Mouse (Mus musculus) forebrain, embryonic 14.5 days (tissue): ENCODE data around the gene Plcg2. TPM values are rescaled to one million over a fixed set of nuclear protein-coding genes. Genes with fewer than 3 reads are reported as not detected.
A peak's percentile ranks its signal among the peaks of the same experiment; 100 is the strongest.

ENCODE experiments used
- ATAC-seq: fragments of 200-750 bp; cut with Nextera tagmentation; 2 replicates; pipeline ENCODE4 v1.8.0; 2017; ENCODE audit warnings: mild to moderate bottlenecking, moderate library complexity
- DNase-seq: peaks from one replicate; pipeline ENCODE4 v3.0.0-alpha.2; 2015; ENCODE audit warnings: low spot score
- H3K27ac ChIP-seq: fragments of 300-500 bp; sonication (generic); 2 replicates; pipeline ENCODE4 v1.5.1; 2014; ENCODE audit warnings: low read depth, mild to moderate bottlenecking, control low read depth, low read length, moderate library complexity
- H3K27me3 ChIP-seq: fragments of 300-500 bp; sonication (generic); replicated peaks from 2 replicates; pipeline ENCODE4 v1.6.1; 2014; ENCODE audit warnings: low read length, control low read depth, mixed read lengths; ENCODE audit not compliant: control insufficient read depth, insufficient read depth
- H3K36me3 ChIP-seq: fragments of 300-500 bp; sonication (generic); 2 replicates; pipeline ENCODE4 v1.6.1; 2014; ENCODE audit warnings: low read length, control low read depth; ENCODE audit not compliant: control insufficient read depth, insufficient read depth
- H3K4me1 ChIP-seq: fragments of 300-500 bp; sonication (generic); 2 replicates; pipeline ENCODE4 v1.6.1; 2014; ENCODE audit warnings: antibody characterized with exemption, low read length, control low read depth; ENCODE audit not compliant: control insufficient read depth, insufficient read depth
- H3K4me2 ChIP-seq: fragments of 300-500 bp; sonication (generic); 2 replicates; pipeline ENCODE4 v1.6.1; 2014; ENCODE audit warnings: mild to moderate bottlenecking, control low read depth, low read length
- H3K4me3 ChIP-seq: fragments of 300-500 bp; sonication (generic); 2 replicates; pipeline ENCODE4 v1.5.1; 2014; ENCODE audit warnings: low read depth, low read length, control low read depth
- H3K9ac ChIP-seq: fragments of 300-500 bp; sonication (generic); 2 replicates; pipeline ENCODE4 v1.6.1; 2014; ENCODE audit warnings: mild to moderate bottlenecking, low read length, control low read depth, moderate library complexity
- H3K9me3 ChIP-seq: fragments of 300-500 bp; sonication (generic); replicated peaks from 2 replicates; pipeline ENCODE4 v1.6.1; 2016; ENCODE audit warnings: low read length, control low read depth, mixed read lengths; ENCODE audit not compliant: control insufficient read depth
- WGBS: fragments of 180-500 bp; shearing (Covaris S2); extraction: QIAGEN DNeasy Blood & Tissue Kit; methylation state at CpG from one replicate; pipeline ENCODE4 v1.1.7; 2014; 5-methylcytosine and 5-hydroxymethylcytosine counted together
- polyA plus RNA-seq: library from polyadenylated mRNA; unstranded; fragments of >200 nt; fragmentation: Nextera tagmentation; extraction: Ambion mirVana; gene quantifications from 2 replicates; pipeline ENCODE4 v1.2.1, GENCODE M21; 2014

Gene Plcg2
- polyA plus RNA-seq, 1 experiment from 2014 or later: 0.58 TPM

DNA sequence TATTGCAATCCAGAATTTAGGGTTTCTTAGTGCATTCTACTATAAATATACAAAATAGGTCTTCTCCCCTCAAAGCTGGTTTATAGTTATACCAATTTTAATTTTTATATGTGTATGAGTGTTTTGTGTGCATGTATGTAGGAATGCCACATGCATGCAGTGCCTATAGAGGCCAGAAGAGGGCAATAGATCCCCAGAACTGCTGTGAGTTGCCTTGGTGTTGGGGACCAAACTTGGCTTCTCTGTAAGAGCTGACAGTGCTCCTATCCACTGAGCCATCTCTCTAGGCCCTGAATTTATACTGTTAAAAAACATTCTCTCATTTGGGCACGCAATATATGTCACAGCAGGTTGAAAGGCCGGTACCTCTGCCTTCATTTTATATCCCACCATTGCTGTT, 147.9 kb downstream of the Plcg2 start:
- H3K4me3 ChIP-seq: no peak overlapping the region
- no peaks in the 10 kb centered on the region for H3K36me3 ChIP-seq
- H3K27me3 ChIP-seq: no peaks in the 10 kb centered on the region
- H3K9me3 ChIP-seq: 0 out of 2 replicates have a peak, but pooled peaks cover 2% of the 10 kb centered on the region
- H3K4me2 ChIP-seq: no peak overlapping the region
- no peak overlapping the region for H3K9ac ChIP-seq
- 66% methylated on average over 2 of the region's 2 CpGs for WGBS
- DNase-seq (peak; percentile 84), ATAC-seq (no peak)
- H3K27ac ChIP-seq: no peak overlapping the region
- H3K4me1 ChIP-seq: no peaks in the 10 kb centered on the region

DNA sequence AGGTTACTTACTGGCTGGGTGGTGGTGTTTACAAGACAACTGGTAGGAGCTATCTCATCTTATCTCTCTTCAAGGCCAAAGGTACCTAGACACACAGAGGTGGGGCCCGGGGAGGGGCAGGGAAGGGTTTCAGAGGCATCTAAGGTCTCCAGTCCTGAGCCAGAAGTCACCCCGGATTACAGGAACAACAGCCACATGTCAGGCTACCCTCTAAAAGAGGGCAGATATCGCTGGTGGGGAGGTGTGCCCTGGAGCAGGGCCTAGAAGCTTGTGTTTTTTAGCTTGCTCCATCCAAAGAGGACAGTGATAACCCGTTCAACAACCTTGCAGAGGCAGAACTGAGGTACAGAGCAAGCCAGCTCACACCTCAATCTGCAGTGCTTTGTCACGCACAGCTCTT, 148.3 kb downstream of the Plcg2 start:
- Histone ChIP-seq H3K4me1 (no peaks in the 10 kb centered on the region), H3K4me2 (no peak overlapping the region), H3K4me3 (no peak overlapping the region), H3K27me3 (no peaks in the 10 kb centered on the region), H3K36me3 (no peaks in the 10 kb centered on the region), H3K9ac (no peak overlapping the region), H3K27ac (no peak overlapping the region), H3K9me3 (0 out of 2 replicates have a peak, but pooled peaks cover 2% of the 10 kb centered on the region)
- 82% methylated on average over 5 of the region's 5 CpGs for WGBS
- DNase-seq (no peak), ATAC-seq (no peak)

DNA sequence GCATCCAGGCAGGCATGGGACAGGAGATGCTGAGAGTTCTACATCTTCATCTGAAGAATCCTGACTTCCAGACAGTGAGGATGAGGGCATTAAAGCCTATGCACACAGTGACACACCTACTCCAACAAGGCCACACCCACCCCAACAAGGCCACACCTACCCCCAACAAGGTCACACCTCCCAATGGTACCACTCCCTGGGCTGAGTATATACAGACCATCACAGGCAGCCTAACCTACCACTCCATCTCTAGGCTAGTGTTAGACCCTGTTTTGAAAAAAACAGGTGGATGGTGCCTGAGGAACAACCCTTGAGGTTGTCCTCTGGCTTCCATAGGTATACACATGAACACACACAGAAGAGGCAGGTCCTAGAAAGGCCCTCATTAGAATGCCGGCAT, 154.2 kb downstream of the Plcg2 start:
- 100% methylated on average over 1 of the region's 1 CpGs for WGBS
- no peak overlapping the region for H3K4me3 ChIP-seq
- no peaks in the 10 kb centered on the region for H3K4me1 ChIP-seq
- no peak for DNase-seq
- H3K9me3 ChIP-seq: 0 out of 2 replicates have a peak, but pooled peaks cover 2% of the 10 kb centered on the region
- H3K27ac ChIP-seq: no peak overlapping the region
- H3K9ac ChIP-seq: no peak overlapping the region
- no peak for ATAC-seq
- H3K36me3 ChIP-seq: no peaks in the 10 kb centered on the region
- H3K27me3 ChIP-seq: no peaks in the 10 kb centered on the region
- no peak overlapping the region for H3K4me2 ChIP-seq

DNA sequence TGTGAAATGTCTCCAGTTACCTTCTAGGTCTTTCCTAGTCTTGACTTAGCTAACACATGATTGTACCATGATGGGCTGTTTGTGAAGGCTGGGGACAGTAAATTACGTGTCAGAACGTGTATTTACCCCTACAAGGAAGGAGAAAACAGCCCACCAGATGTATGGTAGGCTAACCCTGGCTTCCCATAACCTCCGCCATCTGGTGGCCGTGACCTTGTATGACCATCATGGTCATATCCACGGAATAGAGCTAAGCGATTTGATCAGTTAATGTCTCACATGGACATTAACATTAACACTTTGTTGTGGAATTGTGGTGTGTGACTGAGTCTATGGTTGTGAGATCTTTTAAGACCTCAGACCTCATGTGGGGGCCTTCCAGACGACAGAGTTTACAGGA, 160.9 kb downstream of the Plcg2 start:
- Histone ChIP-seq H3K27ac (no peak overlapping the region), H3K9ac (no peak overlapping the region), H3K36me3 (no peaks in the 10 kb centered on the region), H3K4me3 (no peak overlapping the region), H3K4me1 (peaks cover 7% of the 10 kb centered on the region), H3K9me3 (no peaks in the 10 kb centered on the region), H3K27me3 (no peaks in the 10 kb centered on the region), H3K4me2 (no peak overlapping the region)
- no peak for DNase-seq
- 80% methylated on average over 7 of the region's 7 CpGs for WGBS
- no peak for ATAC-seq

DNA sequence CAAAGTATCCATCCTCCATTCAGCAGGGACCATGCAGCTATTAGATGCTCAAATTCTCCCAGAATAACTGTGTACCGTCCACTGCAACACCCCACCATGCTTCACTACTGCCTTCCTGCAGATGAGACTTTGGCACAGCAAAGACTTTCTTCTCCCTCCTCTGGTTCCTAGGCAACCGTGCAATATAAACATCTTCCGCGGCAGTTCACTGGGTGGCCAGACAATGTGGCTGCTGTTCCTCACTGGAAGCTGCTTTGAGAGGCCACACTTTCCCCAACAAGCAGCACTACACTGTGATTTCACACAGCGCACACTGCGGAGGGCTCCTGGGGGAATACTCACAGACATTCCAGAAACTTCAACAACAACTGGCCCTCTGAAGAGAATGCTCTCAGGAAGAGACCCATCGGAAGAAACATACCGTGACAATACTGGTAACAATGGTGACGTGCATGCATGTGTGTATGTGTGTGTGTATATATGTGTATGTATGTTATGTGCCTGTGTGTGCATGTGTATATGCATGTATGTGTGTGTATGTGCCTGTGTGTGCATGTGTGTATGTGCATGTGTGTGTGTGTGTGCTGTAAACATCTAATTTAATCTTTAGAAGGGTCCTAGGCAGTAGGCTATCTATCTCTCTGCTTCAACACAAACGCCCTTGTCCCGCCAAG, 162.4 kb downstream of the Plcg2 start:
- WGBS: 34% methylated on average over 11 of the region's 11 CpGs
- H3K27ac ChIP-seq: no peak overlapping the region
- peaks cover 7% of the 10 kb centered on the region for H3K4me1 ChIP-seq
- no peak overlapping the region for H3K4me2 ChIP-seq
- DNase-seq: peak; percentile 80
- H3K9ac ChIP-seq: no peak overlapping the region; the same call in 1 of the 2 replicates
- H3K4me3 ChIP-seq: no peak overlapping the region
- H3K9me3 ChIP-seq: no peaks in the 10 kb centered on the region
- peak; percentile 77 for ATAC-seq
- no peaks in the 10 kb centered on the region for H3K36me3 ChIP-seq
- no peaks in the 10 kb centered on the region for H3K27me3 ChIP-seq

DNA sequence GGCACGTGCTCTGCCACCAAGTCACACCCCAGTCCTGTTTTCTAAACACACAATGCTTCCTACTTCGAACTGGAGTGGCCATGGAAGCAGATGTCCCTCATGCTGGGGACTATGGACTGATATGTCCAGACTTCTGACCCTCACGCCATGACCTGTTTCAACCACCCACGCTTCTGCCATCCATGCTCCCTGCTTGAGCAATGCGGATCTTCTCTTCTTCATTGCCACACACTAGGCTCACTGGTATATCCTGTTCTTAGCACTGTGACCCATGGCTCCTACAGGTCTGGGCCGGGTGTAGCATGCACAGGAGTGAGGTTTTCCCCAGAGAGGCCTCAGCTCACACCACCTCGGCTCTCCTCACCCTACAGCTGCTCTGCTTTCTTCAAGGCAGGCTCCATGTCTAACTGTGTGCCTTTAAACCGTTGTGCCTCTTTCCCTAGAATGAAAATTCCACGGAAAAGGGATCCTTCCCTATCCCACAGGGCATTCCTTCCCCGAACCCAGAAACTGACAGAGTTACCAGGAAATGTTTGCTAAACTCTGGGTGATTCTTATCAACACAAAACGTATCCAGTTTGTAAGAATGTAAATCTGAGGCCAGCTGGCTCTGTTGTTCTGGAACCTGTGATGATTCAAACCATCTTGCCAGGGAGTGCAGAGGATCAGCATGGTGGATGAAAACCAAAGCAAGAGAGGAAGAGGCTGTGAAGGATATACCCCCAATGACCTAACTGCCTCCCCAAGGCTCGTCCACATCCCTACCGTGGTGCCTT, 169.4 kb downstream of the Plcg2 start:
- no peaks in the 10 kb centered on the region for H3K36me3 ChIP-seq
- H3K4me2 ChIP-seq: no peak overlapping the region
- ATAC-seq (no peak), DNase-seq (no peak)
- H3K4me3 ChIP-seq: no peak overlapping the region
- no peaks in the 10 kb centered on the region for H3K4me1 ChIP-seq
- H3K27ac ChIP-seq: no peak overlapping the region
- H3K27me3 ChIP-seq: no peaks in the 10 kb centered on the region
- WGBS: 81% methylated on average over 13 of the region's 13 CpGs
- no peaks in the 10 kb centered on the region for H3K9me3 ChIP-seq
- no peak overlapping the region for H3K9ac ChIP-seq

DNA sequence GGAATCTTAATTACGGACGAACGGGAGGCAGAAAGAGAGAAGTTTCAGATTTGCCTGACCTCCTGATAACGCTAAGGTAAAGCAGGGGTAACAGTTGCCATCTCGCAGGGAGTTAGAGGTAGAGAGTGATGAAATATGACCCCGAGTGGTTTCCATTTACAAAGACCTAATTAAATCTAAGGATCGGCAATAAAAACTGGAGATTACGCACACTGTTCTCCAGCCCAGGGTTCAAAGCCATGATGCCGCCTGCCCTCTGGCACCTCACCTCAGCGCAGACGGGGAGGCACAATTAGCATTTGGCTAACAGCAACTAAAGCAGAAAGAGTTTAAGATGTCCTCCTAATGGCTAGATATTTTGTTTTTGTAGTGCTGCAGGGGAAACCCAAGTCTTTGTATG, 172.4 kb downstream of the Plcg2 start:
- WGBS: 23% methylated on average over 11 of the region's 11 CpGs
- DNase-seq: no peak
- Histone ChIP-seq H3K36me3 (no peaks in the 10 kb centered on the region), H3K27ac (no peak overlapping the region), H3K4me1 (no peaks in the 10 kb centered on the region), H3K9ac (no peak overlapping the region), H3K4me3 (no peak overlapping the region), H3K4me2 (no peak overlapping the region), H3K9me3 (no peaks in the 10 kb centered on the region), H3K27me3 (no peaks in the 10 kb centered on the region)
- ATAC-seq: no peak

DNA sequence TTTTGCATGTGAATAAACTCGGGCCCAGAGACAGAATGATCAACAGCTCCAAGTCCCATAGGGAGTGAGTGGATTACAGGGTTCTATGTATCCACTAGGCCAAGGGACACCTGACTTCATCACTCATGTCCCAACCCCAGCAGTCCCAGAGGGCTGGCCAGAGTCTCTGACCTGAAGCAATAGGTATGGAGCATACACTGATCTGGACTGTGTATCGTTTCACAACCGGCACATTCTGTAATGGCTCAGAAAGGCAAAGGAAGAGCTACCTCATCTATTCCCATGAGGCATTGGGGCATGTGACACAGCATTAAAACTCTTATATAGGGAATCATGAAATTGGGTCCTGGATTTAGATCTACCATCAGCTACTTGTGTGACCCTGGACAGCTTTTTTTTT, 174.5 kb downstream of the Plcg2 start:
- Histone ChIP-seq H3K4me3 (no peak overlapping the region), H3K9ac (no peak overlapping the region), H3K4me1 (no peaks in the 10 kb centered on the region), H3K4me2 (no peak overlapping the region), H3K27me3 (no peaks in the 10 kb centered on the region), H3K36me3 (no peaks in the 10 kb centered on the region), H3K9me3 (no peaks in the 10 kb centered on the region), H3K27ac (no peak overlapping the region)
- no peak for ATAC-seq
- no peak for DNase-seq
- 87% methylated on average over 3 of the region's 3 CpGs for WGBS

DNA sequence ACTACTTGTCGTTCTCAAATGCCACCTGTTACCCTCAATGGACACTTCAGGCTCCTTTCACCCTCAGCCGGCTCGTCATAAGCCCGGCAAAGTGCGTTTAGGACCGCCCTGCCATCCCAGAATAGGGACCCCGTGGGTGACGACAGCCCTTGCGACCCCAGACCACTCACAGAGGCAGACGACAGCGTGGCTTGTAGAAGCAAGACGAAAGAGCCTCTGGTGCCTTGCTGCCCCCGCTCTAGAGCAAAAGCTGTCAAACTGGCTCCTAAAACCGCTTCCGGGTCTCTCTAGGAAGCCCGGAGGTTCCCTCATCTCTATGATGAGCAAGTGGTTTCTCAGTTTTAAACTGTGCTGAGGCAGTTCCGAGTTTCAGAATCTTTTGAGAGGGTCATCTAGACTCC, 175.3 kb downstream of the Plcg2 start, which contains the start of gene Sdr42e1:
Gene Sdr42e1, minus strand, starts transcription at position 260 of the 401 bp plus-strand sequence.
- Histone ChIP-seq H3K27me3 (no peaks in the 10 kb centered on the region), H3K27ac (no peak within 1 kb of the TSS), H3K4me3 (peak within 1 kb of the TSS; percentile 37), H3K9ac (peak within 1 kb of the TSS; percentile 45; the same call in 1 of the 2 replicates), H3K9me3 (no peaks in the 10 kb centered on the region), H3K36me3 (no peaks in the 10 kb centered on the region), H3K4me2 (peak within 1 kb of the TSS; percentile 53), H3K4me1 (no peaks in the 10 kb centered on the region)
- DNase-seq: peak; percentile 44
- 19% methylated on average over 17 of the region's 17 CpGs for WGBS
- ATAC-seq: no peak
